ENCODE assay signal across 25 mouse cellular contexts in the genomic region with DNA sequence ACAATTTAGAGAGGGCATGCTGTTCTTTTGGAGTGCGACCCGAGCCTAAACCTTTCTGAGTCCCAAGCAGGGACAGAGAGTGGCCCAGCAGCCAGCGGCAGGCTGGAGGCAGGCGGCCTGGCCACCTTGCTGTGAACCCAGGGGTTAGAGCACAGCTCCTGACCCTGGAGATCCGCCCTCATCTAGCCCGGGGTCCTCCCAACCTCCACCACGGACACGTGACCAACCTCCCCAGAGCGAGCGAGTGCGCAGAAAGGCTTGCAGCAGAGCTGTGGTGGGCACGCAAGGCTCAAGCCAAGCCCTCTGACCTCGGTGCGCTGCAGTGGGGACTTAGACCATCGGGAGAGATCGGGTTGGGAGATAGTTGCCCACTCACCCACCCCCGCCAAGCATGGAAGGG.
DNase-seq lines count a peak whose midpoint lies in the region; ATAC-seq and TF ChIP-seq lines count a peak whose summit lies in the region.
"Had no signal": no experiment of that assay in that cellular context is flagged by ENCODE, and none has a peak within 500 bp of the region (broad histone marks: within the 10 kb centered on the region; RNA-seq: fewer than 3 reads in every experiment).

No protein-coding gene starts in this region.

- no peaks in the 10 kb centered on the region for H3K4me1 ChIP-seq in heart, embryonic 13.5 days
- H3K4me1 ChIP-seq in ES-E14 (ENCODE audit: control insufficient read depth in 2 of 2, insufficient read depth in 2 of 2, low read length in 2 of 2, poor library complexity in 1 of 2): no peaks in the 10 kb centered on the region
- H3K4me1 ChIP-seq: embryonic facial prominence, embryonic 13.5 days; forebrain, embryonic 10.5 days; forebrain, embryonic 15.5 days; liver, embryonic 12.5 days; midbrain, embryonic 13.5 days; neural tube, embryonic 13.5 days had no signal

- DNase-seq in embryo, embryonic 10 days (ENCODE audit: low spot score): peak; percentile 5
- no peak for DNase-seq in embryo, embryonic 10.5 days (ENCODE audit: low spot score)
- no peak for DNase-seq in heart, adult 8-10 months (ENCODE audit: low spot score)
- peak; percentile 66 for DNase-seq in ES-E14 (ENCODE audit: low read depth, low spot score)
- no peak for DNase-seq in left cerebral cortex, postnatal 14 days (ENCODE audit: low spot score in 2 of 2)
- DNase-seq in cerebellum, adult 11 months: no peak
- DNase-seq: adrenal gland, postnatal 25 days; cerebellum, adult 18-20 months; cerebellum, postnatal 10 days; heart, adult 2 months; kidney, adult 18-20 months; kidney, postnatal 36 days; liver, postnatal 0 days; lung, postnatal 36 days; thymus, postnatal 14 days had no signal

- H3K9ac ChIP-seq in heart, embryonic 13.5 days: no peak overlapping the region
- H3K9ac ChIP-seq in ES-E14 (ENCODE audit: insufficient read depth, low read depth, low read length, poor library complexity, severe bottlenecking): peak overlapping the region; percentile 64
- H3K9ac ChIP-seq: embryonic facial prominence, embryonic 13.5 days; forebrain, embryonic 15.5 days; liver, embryonic 12.5 days; liver, postnatal 0 days; midbrain, embryonic 13.5 days; neural tube, embryonic 13.5 days had no signal

- ATAC-seq in heart, embryonic 13.5 days (ENCODE audit: extremely low read depth, insufficient number of reproducible peaks, low FRiP score, low TSS enrichment): no peak
- ATAC-seq: forebrain, embryonic 15.5 days; hindbrain, embryonic 16.5 days; liver, embryonic 12.5 days; liver, postnatal 0 days; midbrain, embryonic 13.5 days had no signal

- in situ Hi-C loops in ES-E14 (cut with MboI; ENCODE audit: low sequenced_read_pairs in 2 of 2, unreplicated experiment in 2 of 2): no loop called here

- intact Hi-C loops in left cerebral cortex, postnatal 14 days (cut with DNase I): no loop called here

- H3K36me3 ChIP-seq in heart, embryonic 13.5 days: no peaks in the 10 kb centered on the region
- no peaks in the 10 kb centered on the region for H3K36me3 ChIP-seq in ES-E14 (ENCODE audit: control insufficient read depth, insufficient read depth, low read length, poor library complexity, severe bottlenecking)
- H3K36me3 ChIP-seq: embryonic facial prominence, embryonic 13.5 days; forebrain, embryonic 10.5 days; forebrain, embryonic 15.5 days; liver, embryonic 12.5 days; midbrain, embryonic 13.5 days; neural tube, embryonic 13.5 days had no signal

- WGBS in heart, embryonic 13.5 days: 15% methylated on average over 17 of the region's 17 CpGs

- peak overlapping the region; percentile 9; the same call in 1 of the 2 replicates for H3K4me2 ChIP-seq in heart, embryonic 13.5 days
- H3K4me2 ChIP-seq: embryonic facial prominence, embryonic 13.5 days; forebrain, embryonic 15.5 days; liver, embryonic 12.5 days; midbrain, embryonic 13.5 days; neural tube, embryonic 13.5 days had no signal

- no peak overlapping the region for H3K27ac ChIP-seq in heart, embryonic 13.5 days (replicated peaks)
- no peak overlapping the region for H3K27ac ChIP-seq in ES-E14 (ENCODE audit: insufficient read depth, low read depth, low read length, poor library complexity, severe bottlenecking)
- H3K27ac ChIP-seq: embryonic facial prominence, embryonic 13.5 days; forebrain, embryonic 10.5 days; forebrain, embryonic 15.5 days; heart, adult 2 months; layer of hippocampus, adult 2 months; left cerebral cortex, adult 2 months; liver, embryonic 12.5 days; midbrain, embryonic 13.5 days; neural tube, embryonic 13.5 days had no signal

- H3K9me3 ChIP-seq in heart, embryonic 13.5 days: 0 out of 2 replicates have a peak, but pooled peaks cover 10% of the 10 kb centered on the region
- no peaks in the 10 kb centered on the region for H3K9me3 ChIP-seq in ES-E14 (ENCODE audit: control insufficient read depth, insufficient read depth, low read depth, low read length)
- H3K9me3 ChIP-seq: forebrain, embryonic 15.5 days; liver, embryonic 12.5 days had no signal

- H3K4me3 ChIP-seq in heart, embryonic 13.5 days: no peak overlapping the region
- peak overlapping the region; percentile 57 to 65 for H3K4me3 ChIP-seq in ES-E14 (ENCODE audit: insufficient read depth in 1 of 2, low read depth in 1 of 2, low read length in 2 of 2, poor library complexity in 1 of 2, severe bottlenecking in 1 of 2)
- H3K4me3 ChIP-seq: embryonic facial prominence, embryonic 13.5 days; forebrain, embryonic 10.5 days; forebrain, embryonic 15.5 days; heart, adult 2 months; layer of hippocampus, adult 2 months; left cerebral cortex, adult 2 months; liver, embryonic 12.5 days; midbrain, embryonic 13.5 days; neural tube, embryonic 13.5 days had no signal

- H3K27me3 ChIP-seq in heart, embryonic 13.5 days (replicated peaks): no peaks in the 10 kb centered on the region
- H3K27me3 ChIP-seq: embryonic facial prominence, embryonic 13.5 days; forebrain, embryonic 15.5 days; liver, embryonic 12.5 days; midbrain, embryonic 13.5 days; neural tube, embryonic 13.5 days had no signal

TF ChIP-seq in ES-E14, 5 proteins besides CTCF, POLR2A, EP300 and RAD21:
- TF ChIP-seq HCFC1 (IDR thresholded peaks at IDR 0.05; ENCODE audit: borderline replicate concordance, insufficient read depth, low read length) (no peak), ZC3H11A (IDR thresholded peaks at IDR 0.05; ENCODE audit: borderline replicate concordance, low read depth, low read length) (no peak), CHD2 (IDR thresholded peaks at IDR 0.05; ENCODE audit: low read depth, low read length) (no peak), ZNF384 (IDR thresholded peaks at IDR 0.05; ENCODE audit: low read depth, low read length) (no peak), MAFK (IDR thresholded peaks at IDR 0.05; ENCODE audit: insufficient read depth, low read depth, low read length) (no peak)

Comparison
In these comparisons a context has a peak if more than half of its experiments do, and no peak if none do; other contexts are left out.
1. DNase-seq: peak in embryo, embryonic 10 days (single experiment) and ES-E14 (single experiment); none in embryo, embryonic 10.5 days (single experiment), heart, adult 8-10 months (single experiment), left cerebral cortex, postnatal 14 days (0 of 2) and cerebellum, adult 11 months (single experiment).